Mouse (Mus musculus): ENCODE results near the gene Ceacam18. TPM values are rescaled to one million over a fixed set of nuclear protein-coding genes. Genes with fewer than 3 reads are reported as not detected.
"Not testable (repeated sequence)": the region's sequence is repeated elsewhere in the genome, so short reads cannot be mapped to it uniquely, and the experiment has no call there.

Gene Ceacam18
- total and polyA plus RNA-seq, 3 experiments: not detected

GRCm38 (mm10) chr7:43660002-43660401 is 25.5 kb downstream of the Ceacam18 start, which contains the start of gene Siglece:
TSS of gene Siglece (minus strand) at chr7:43660161.
- no peak for DNase-seq (ENCODE audit: extremely low read depth)
- TF ChIP-seq UBTF (IDR thresholded peaks at IDR 0.05; ENCODE audit: low read depth, low read length): no peak
- no peak for TF ChIP-seq RCOR1 (conservative IDR thresholded peaks at IDR 0.05; ENCODE audit: low read depth, low read length)
- TF ChIP-seq MXI1 (IDR thresholded peaks at IDR 0.05; ENCODE audit: low read depth, low read length): no peak
- no peak for TF ChIP-seq MAX (IDR thresholded peaks at IDR 0.05; ENCODE audit: low read length)
- no peak for TF ChIP-seq ELF1 (IDR thresholded peaks at IDR 0.05; ENCODE audit: low read depth, low read length)
- no peak for TF ChIP-seq TCF12 (IDR thresholded peaks at IDR 0.05; ENCODE audit: low read depth, low read length)
- H3K79me2 ChIP-seq (replicated peaks; ENCODE audit: control insufficient read depth, extremely low read depth, insufficient read depth, poor library complexity, severe bottlenecking): no peaks in the 10 kb centered on the region
- H3K36me3 ChIP-seq (replicated peaks in 1 of 2; ENCODE audit: control insufficient read depth in 1 of 2, insufficient read depth in 1 of 2, low read length in 1 of 2): no peaks in the 10 kb centered on the region
- no peak within 1 kb of the TSS for H3K4me2 ChIP-seq (ENCODE audit: insufficient read depth, low read depth, poor library complexity, severe bottlenecking)
- no peaks in the 10 kb centered on the region for H3K27me3 ChIP-seq (replicated peaks)
- H3K27ac ChIP-seq (ENCODE audit: insufficient read depth, low read depth): no peak within 1 kb of the TSS
- no peak within 1 kb of the TSS for H3K9ac ChIP-seq (ENCODE audit: insufficient read depth, low read depth)
- H3K4me1 ChIP-seq (ENCODE audit: control insufficient read depth in 1 of 2, insufficient read depth in 2 of 2): no peaks in the 10 kb centered on the region
- no peaks in the 10 kb centered on the region for H3K9me3 ChIP-seq (replicated peaks; ENCODE audit: low read length)
- dilution Hi-C loops (cut with MboI; ENCODE audit: extremely low pct_ligation_motif_present, extremely low pct_unique_long_range_greater_than_20kb, low sequenced_read_pairs) (no loop called here), in situ Hi-C loops (cut with MboI; ENCODE audit: low pct_ligation_motif_present, low pct_unique_long_range_greater_than_20kb, low sequenced_read_pairs) (no loop called here)
- H3K4me3 ChIP-seq (replicated peaks in 1 of 3; ENCODE audit: low read depth in 2 of 3, low read length in 2 of 3, poor library complexity in 1 of 3): no peak within 1 kb of the TSS

DNA sequence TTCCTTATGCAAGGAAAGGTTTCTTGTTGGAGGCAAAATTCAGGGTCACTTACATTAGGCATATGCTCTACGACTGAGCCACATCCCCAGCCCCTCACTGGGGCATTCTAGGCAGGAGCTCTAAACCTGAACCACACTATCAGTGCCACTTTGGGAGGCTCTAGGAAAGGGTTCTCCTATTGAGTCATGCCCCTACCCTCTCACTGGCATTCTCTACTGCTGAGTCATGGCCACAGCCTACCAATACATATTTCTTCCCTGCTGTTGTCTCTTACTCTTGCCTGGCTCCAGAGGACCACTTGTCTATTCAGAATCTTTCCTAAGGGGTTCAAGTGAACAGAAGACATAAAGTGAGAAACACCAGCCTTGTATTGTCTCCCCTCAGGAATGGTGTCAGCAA is 28.3 kb downstream of the Ceacam18 start:
- dilution Hi-C loops (cut with MboI; ENCODE audit: extremely low pct_ligation_motif_present, extremely low pct_unique_long_range_greater_than_20kb, low sequenced_read_pairs) (no loop called here), in situ Hi-C loops (cut with MboI; ENCODE audit: low pct_ligation_motif_present, low pct_unique_long_range_greater_than_20kb, low sequenced_read_pairs) (no loop called here)
- no peaks in the 10 kb centered on the region for H3K9me3 ChIP-seq (replicated peaks; ENCODE audit: low read length)
- TF ChIP-seq IRF4 (IDR thresholded peaks at IDR 0.05; ENCODE audit: low read depth, low read length) (no peak), UBTF (IDR thresholded peaks at IDR 0.05; ENCODE audit: low read depth, low read length) (no peak), ETS1 (conservative IDR thresholded peaks at IDR 0.05; ENCODE audit: low read depth, low read length) (no peak), JUND (conservative IDR thresholded peaks at IDR 0.05; ENCODE audit: low read depth, low read length) (no peak), TBP (conservative IDR thresholded peaks at IDR 0.05; ENCODE audit: low read depth, low read length) (no peak)
- peaks cover 0 to 1% of the 10 kb centered on the region in 2 experiments; a peak in 1 of 4 replicates for H3K4me1 ChIP-seq (ENCODE audit: control insufficient read depth in 1 of 2, insufficient read depth in 2 of 2)
- no peak for DNase-seq (ENCODE audit: extremely low read depth)
- H3K27me3 ChIP-seq (replicated peaks): no peaks in the 10 kb centered on the region
- H3K4me2 ChIP-seq (ENCODE audit: insufficient read depth, low read depth, poor library complexity, severe bottlenecking): no peak overlapping the region
- H3K27ac ChIP-seq (ENCODE audit: insufficient read depth, low read depth): no peak overlapping the region
- H3K4me3 ChIP-seq (replicated peaks in 1 of 3; ENCODE audit: low read depth in 2 of 3, low read length in 2 of 3, poor library complexity in 1 of 3): no peak overlapping the region
- no peaks in the 10 kb centered on the region for H3K79me2 ChIP-seq (replicated peaks; ENCODE audit: control insufficient read depth, extremely low read depth, insufficient read depth, poor library complexity, severe bottlenecking)
- no peak overlapping the region for H3K9ac ChIP-seq (ENCODE audit: insufficient read depth, low read depth)
- H3K36me3 ChIP-seq (replicated peaks in 1 of 2; ENCODE audit: control insufficient read depth in 1 of 2, insufficient read depth in 1 of 2, low read length in 1 of 2): no peaks in the 10 kb centered on the region

- in situ Hi-C loops (cut with MboI; ENCODE audit: low pct_ligation_motif_present, low pct_unique_long_range_greater_than_20kb, low sequenced_read_pairs); DNase-seq (ENCODE audit: extremely low read depth); H3K36me3 ChIP-seq (replicated peaks in 1 of 2; ENCODE audit: control insufficient read depth in 1 of 2, insufficient read depth in 1 of 2, low read length in 1 of 2); H3K4me2 ChIP-seq (ENCODE audit: insufficient read depth, low read depth, poor library complexity, severe bottlenecking); H3K79me2 ChIP-seq (replicated peaks; ENCODE audit: control insufficient read depth, extremely low read depth, insufficient read depth, poor library complexity, severe bottlenecking); H3K9ac ChIP-seq (ENCODE audit: insufficient read depth, low read depth); H3K9me3 ChIP-seq (replicated peaks; ENCODE audit: low read length); H3K4me3 ChIP-seq (replicated peaks in 1 of 3; ENCODE audit: low read depth in 2 of 3, low read length in 2 of 3, poor library complexity in 1 of 3); H3K27me3 ChIP-seq (replicated peaks); dilution Hi-C loops (cut with MboI; ENCODE audit: extremely low pct_ligation_motif_present, extremely low pct_unique_long_range_greater_than_20kb, low sequenced_read_pairs); H3K27ac ChIP-seq (ENCODE audit: insufficient read depth, low read depth): not testable (repeated sequence)
- H3K4me1 ChIP-seq (ENCODE audit: control insufficient read depth in 1 of 2, insufficient read depth in 2 of 2): peaks cover 21 to 32% of the 10 kb centered on the region in 2 experiments; a peak in 3 of 4 replicates
Measured at GRCm38 (mm10) chr7:43667221-43667620, 32.7 kb downstream of the Ceacam18 start.
